Mouse (Mus musculus) urinary bladder, postnatal 36 days (tissue): ENCODE results near the gene 4930556J24Rik.
"Not testable (repeated sequence)": the region's sequence is repeated elsewhere in the genome, so short reads cannot be mapped to it uniquely, and the experiment has no call there.

Source experiments
- DNase-seq, 2 experiments: peaks; one replicate each; pipeline ENCODE4 v3.0.0; 2022; ENCODE audit warnings: low spot score in 2 of 2, mixed read lengths in 1 of 2

The 4930556J24Rik gene

DNA sequence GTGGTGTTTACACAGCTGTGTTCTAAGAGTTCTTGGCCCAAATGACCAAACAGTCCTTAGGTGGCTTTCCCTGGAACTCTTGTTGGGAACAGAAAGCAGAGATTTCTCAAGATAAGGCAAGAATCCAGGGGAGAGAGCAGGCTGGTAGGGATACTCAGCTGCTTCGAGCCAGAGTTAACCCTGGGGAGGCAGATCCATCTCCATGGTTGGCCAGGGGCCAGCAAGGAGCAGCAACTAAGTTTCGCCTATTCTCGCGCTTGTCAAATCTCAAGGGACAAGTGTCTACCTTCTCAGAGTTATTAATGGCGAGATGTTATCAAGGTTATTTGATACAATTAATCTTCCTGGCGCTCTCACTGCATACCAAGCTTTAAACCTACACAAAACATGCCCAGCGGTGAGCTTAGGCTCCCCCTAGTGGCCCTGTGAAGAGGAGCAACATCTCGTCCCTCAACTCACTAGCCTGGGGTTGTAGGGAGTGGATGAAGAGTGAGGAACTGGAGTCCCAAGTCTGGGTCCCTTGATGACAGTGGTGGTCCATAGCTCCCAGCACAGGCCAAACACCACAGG, 55.2 kb downstream of the 4930556J24Rik start:
- DNase-seq = peak; percentile 41 to 54

DNA sequence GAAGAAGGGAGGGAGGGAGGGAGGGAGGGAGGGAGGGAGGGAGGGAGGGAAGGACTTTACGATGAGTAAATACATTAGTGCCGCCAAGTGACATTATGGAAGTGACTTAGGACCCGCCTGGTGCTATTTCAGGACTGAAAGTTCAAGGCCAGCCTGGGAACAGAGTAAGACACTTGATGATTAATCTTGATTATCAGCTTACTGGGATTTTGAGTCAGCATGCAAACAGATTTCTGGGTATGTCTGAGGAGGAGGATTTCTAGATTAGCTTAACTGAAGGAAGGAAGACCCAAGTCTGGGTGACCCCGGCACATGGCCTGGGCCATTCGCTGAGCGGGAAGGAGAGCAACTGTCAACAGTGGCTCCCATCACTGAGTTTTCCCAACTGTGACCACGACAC, 56.1 kb downstream of the 4930556J24Rik start:
- no peak for DNase-seq

DNA sequence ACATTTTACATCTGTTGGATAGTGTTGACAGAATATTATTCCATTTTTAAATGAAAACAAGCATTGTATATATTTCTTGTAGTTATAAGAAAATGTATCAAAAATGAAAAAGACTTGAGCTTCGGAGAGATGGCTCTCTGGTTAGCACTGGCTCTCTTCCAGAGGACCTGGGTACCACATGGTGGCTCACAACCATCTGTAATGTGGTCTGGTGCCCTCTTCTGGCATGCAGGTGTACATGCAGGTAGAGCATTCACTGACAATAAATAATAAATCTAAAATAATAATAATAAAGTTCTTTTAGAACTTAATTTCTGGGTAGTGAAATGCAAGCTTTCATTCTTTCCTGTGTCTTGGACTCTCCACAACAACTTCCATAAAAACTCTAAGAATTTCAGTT, 57.8 kb downstream of the 4930556J24Rik start:
- DNase-seq = no peak

DNA sequence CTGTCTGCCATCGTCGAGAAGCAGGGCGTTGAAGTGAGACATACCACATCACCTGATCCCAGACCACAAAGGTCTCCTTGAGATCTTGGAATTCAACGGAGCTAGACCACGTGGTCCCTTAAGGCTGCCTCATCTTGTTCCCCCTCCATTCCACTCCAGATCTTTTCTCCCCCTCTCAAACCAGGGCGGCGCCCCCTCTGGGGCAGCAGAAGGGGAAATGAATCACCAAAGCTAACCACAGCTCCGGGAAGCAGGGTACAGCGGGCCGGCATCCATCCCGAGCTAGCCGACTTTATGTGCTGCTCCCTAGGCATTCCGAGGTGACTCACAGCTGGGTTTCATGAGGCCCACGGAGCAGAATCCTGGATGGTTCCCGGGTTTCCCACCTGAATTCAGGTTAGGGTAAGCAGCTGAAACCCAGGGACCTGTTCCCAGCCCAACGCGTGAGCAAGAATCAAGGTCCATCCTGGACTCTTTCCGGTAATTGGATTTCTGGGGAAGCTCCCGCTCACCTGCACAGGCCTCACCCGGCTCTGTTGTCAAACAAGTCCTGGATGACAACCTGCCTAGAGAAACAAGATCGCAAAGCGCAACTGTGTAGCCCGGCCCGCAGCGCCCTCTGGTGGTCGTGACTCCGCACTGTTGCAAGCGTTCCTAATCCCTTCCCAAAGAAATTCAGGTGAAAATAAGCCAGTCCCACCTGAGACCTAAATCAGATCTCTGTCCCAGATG, 62.3 kb downstream of the 4930556J24Rik start, which contains the start of gene Slc35e4:
TSS of gene Slc35e4 (minus strand) at position 556 of the 732 bp plus-strand sequence.
- DNase-seq = peak; percentile 70 to 83

DNA sequence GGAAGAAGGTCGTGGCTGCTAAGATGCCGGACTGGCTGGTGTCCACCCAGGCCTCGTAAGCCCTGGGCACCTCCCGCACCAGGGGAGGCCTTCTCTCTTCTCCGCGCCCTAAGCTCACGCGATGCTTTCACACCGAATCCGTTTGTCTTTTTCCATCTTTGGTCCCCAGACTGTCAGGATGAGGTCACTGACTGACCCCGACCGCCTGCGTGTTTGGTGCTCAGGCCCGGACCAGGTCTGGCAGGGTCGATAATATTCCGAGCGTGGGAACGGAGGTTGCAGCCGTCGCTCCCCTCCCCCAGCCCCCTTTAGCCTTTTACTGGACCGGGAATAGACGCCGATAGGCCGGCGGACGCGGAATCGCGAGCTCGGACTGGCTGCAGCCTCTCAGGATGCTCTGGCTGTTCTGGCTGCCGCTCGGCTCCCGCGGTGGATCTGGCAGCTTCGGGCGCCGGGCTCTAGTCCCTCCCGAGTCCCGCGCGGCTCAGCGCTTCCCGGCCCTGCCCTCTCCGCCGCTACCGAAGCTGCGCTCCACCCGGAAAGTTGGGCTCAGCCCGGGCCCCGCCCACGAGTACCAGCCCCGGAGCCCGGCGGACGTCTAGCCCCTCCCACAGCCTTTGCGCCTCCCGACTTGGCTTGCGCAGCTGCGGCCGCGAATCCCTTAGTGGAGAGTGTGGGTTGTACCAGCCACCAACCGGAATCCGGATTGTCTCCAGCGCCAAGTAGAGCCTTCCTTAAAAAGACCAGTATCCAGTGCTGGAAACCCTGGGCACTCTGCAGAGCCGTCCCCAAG, 63.1 kb downstream of the 4930556J24Rik start:
- DNase-seq = peak; percentile 90 to 95

DNA sequence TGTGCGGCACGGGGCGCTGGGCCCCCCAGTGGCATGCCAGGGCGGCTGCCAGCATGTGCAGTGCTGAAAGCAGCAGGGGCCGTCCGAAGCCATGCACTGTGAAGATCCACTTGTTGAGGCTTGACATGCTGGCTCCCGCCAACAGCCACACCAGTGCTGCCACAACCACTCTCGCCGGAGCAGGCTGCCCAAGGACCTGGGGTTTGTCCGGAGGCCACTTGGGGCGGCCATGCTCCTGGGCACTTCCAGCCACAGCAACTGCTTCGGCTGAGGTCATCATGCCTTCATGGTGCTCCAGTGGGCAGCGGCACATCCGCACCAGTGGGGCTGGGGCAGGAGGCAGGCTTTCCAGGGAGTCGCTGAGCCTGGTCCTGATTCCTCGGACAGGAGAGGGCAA, 63.7 kb downstream of the 4930556J24Rik start:
- DNase-seq = peak in 1 of 2 experiments; percentile 16

DNA sequence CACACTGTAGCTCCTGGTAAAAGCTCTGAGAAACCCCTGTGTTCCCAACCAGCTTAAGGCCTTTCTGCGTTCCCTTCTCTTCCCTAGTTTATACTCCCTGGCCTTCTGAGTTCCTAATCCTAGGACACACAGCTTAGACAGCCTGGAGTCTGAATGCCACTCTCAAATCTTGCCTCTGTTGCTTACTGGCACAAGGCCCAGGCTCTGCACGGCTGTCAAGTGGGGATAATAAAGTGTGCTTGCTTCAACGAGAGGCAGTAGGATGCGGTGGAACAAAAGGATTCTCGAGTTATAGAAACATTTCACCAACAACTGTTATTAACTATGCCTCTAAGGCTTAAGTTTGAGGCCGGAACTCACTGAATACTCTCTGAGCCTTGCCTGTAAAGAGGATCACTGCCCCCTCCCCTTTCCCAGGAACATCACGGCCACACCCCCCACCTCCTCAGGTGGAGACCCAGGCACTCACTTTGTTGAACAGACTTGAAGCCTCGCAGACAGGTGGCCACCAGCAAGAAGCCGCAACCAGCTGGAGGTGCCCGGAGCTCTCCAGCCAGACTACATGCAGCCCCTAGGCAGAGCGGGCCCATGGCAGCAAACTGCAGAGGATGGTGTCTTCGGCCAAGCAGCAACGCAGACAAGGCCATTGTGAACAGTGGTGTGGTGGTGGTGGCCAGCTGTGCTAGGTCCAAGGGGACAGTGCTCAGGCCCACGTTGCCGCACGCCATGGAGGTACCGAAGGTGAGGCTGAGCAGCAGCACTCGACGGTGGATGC, 64.3 kb downstream of the 4930556J24Rik start:
- no peak for DNase-seq

DNA sequence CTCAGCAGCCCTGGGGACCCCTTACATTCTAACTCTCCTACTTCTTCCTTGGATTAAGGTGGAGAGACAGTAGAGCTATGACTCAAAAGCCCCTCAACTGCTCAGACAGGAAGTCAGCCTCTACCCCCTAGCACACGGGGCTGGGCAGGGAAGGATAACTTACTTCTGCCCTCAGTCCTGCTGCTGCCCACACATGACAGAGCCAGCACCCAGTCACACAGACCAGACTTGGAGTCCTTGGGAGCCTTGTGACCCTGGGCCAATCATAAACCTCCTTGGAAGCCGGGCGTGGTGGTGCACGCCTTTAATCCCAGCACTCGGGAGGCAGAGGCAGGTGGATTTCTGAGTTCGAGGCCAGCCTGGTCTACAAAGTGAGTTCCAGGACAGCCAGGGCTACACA, 65.1 kb downstream of the 4930556J24Rik start:
- not testable (repeated sequence) for DNase-seq

DNA sequence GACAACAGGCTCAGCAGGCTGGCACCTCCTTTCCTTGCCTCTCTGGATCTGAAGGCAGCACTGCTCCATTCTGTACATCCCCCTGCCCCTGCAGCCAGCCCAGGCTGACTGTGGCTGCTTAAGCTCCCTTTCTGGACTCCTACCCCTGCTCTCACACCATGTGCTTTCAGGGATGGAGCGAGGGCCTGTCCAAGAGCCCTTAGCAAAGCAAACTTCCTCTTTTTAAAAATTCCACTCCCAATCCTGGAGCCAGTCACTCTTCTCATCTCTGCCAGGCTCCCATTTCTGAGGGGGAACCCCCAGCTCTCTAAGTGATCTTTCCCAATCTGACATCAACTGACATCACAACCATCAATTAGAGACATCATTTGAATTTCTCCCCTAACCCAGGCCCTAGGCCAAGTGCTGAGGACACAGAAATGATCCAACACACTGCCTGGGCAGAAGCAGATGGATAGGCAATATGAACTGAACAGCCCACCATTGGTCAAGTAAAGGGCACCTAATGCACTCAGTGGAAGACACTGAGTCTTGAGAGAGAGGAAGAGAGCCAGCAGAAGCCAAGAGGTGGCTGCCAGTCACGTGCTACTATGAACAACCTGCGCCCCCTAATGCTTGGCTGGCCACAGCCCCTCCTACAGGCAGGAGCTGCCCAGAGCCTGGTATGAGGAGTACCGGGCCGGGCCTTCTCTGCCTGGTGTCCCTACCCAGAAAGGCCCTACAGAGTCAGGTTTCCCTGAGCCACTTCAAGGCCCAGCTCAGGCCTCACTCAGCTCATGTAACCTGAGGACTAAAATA, 65.9 kb downstream of the 4930556J24Rik start:
- no peak for DNase-seq

DNA sequence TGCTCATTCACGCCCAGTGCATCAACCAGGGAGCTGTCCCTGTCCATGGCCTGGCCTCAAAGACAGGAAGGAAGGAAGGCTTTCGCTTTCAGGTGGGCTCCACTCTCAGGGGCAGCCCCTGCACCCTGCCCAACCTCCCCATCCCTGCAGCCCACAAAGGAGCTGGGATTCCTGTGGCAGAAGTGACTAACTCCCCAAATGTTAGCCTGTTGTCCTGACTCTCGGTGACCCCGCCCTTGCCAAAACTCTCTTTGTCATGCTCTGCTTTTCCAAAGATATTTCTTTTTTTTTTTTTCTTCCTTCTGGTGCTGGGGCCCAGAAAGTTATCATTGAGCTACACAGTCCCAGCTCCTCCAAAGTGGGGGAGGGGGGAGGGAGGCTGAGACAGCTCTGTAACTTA, 67.3 kb downstream of the 4930556J24Rik start:
- DNase-seq = no peak

DNA sequence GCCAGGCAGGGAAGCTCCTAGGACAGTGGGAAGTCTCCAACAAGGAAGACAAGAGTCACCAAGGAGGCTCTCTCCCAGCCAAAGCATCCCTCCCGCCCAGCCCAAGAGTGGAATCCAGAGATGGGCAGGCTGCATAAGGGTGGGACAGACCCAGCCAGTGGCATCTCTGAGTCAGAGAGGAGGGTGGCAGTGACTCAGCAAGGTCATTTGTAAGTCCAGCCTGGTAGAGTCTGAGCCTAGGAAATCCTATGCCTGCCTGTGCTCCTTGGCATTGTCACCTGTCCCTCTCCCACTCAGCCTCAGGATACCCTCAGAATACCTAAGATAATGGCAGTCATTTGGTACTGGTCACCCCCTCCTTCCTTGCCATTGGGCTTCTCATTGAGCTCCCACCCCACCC, 71.1 kb downstream of the 4930556J24Rik start:
- DNase-seq = no peak

DNA sequence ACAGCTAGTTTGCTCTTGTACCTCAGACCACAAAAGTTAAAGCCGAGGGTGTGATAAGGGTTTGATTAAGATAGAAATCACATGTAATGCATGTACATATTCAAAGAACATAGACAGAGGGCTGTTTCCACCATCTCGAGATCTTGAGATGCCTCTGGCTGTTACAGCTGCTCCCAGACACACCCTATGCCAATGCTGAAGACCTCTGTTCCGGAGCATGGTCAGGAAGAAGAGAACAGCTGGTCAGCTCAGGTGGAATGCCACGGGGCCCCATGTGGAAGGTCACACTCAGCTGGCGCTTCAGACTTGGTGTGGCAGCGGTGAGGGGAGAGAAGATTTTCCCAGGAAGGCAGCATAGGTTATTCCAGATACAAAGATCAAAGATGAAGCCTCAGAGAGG, 71.9 kb downstream of the 4930556J24Rik start:
- no peak for DNase-seq

DNA sequence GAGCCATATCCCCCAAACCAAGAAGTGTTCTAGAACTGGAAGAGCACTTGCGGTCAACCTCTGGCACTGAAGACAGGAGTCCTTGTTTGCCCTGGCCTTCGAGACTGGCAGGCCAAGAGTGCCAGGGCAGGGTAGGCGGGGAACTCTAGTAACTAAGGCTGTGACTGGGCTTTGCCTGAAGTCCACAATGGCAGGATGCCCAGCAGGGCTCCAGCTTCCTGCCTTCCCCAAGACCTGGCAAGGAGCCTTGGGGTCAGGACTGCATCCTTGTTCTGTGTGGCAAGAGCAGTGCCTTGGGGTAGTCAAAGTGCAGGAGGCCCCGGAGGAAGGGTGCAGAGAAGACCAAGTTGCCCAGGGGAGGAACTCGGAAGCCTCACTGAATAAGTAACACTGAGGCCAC, 73.5 kb downstream of the 4930556J24Rik start:
- DNase-seq = peak in 1 of 2 experiments; percentile 76

DNA sequence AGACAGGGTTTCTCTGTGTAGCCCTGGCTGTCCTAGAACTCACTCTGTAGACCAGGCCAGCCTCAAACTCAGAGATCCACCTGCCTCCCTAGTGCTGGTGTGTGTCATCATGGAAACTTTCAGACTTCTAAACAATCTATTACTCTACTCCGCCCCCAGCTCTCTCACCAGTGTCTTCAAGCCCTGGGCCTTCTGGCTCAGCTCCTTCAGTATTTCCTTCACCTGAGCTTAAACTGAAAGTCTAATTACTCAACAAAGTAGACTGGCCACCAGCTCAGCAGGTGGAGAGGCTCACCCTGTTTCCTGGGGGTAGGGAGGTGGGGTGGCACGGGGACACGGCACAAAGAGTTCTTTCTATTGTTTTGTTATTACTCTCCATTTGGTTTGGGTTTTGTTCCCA, 74.1 kb downstream of the 4930556J24Rik start:
- DNase-seq = no peak

DNA sequence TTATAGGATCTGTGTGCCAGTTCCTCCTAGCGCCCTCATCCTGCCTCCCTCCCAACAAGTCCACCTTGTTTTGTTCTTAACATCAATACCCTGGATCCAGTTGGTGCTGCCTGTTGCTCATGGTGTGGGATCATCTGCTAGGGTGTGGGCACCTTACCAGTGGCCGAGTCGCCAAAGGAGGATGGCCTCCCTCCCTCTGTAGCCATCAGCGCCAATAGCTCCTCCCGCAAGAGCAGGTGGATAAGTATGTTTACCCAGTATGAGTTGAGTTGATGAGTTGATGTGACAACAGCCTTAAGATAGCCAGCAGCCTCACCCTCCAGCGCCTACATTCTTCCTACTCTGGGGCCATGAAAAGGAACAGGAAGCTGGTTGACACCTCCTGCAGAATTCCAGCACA, 76.3 kb downstream of the 4930556J24Rik start:
- no peak for DNase-seq

DNA sequence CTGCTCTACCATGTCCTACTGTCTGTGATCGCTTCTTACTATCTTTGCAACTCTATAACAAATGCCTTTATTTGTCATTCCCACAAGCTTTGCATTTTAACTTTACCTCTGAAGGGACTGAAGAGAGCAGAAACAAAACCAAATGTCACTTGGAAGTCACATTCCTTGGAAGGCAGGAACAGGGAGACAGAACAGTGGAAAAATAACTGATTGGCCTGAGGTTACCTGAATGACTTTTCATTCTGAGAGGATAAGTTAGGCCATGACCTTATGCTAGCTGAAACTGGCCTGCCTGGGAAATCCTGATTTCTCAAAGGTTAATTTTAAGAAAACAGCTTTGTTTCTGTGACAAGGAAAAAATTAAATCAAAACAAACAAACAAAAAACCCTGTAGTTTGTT, 80.6 kb downstream of the 4930556J24Rik start:
- DNase-seq = no peak

DNA sequence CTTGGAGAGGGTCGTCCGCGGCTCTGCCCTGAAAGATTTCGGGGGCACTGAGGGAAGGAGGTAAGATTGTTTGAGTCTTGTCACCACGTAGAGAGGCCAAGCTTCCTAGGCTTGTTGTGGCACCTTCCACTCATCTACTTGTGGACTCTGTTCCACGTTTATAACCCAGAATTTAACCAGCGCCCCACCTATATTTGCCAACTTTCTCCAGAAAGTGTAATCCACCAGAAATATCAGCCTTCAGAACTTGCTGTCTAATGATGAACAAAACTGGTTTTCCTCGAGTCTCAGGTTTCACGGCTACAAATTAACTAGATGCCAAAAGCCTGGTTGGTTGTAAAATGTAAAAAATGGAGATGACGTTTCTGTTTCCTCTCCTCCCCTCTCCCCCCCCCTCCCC, 81.1 kb downstream of the 4930556J24Rik start:
- peak in 1 of 2 experiments; percentile 33 for DNase-seq

DNA sequence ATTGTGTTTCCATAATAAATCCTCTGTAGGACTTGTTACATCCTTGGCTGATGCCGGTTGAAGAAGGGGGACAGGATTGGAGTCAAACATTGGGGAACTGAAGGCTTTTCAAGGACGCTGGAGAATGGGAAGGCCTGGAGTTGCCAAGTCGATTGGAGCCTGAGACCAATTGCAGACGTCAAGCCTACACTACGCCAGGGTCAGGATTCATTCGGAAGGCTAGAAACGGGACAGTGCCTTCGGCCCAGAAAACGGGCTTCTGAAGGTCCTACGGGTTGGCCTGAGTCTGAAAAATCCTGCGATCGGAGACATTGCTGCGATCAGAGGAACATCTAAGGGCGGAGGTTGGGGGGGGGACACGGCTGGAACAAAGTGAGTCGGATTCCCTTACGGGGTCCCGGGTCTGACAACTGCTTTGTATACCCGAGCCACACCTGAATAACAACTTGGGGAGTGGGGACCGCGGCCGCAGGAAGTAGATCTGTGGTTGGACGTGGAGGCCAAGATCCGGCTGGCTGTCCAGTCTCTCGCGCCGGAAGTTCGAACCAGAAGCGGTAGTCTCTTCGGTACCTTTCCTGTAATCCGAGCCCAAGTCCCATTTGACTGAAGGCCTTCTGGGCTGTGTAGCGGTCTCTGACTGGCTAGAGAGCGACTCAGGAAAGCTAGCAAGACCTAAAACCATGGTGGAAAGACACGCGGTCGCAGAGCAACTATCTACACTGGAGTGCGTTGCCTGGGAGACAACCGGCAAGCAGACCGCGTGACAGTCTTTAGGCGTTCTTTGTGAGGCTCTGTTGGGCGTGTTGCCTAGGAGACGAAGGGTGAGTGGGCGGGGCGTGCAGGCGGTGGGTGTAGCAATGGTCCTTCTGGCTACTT, 81.9 kb downstream of the 4930556J24Rik start, which contains the start of the genes 4921536K21Rik and Dusp18:
TSS of gene 4921536K21Rik (minus strand) at position 693 of the 876 bp plus-strand sequence.
TSS of gene Dusp18 (plus strand) at position 835 of the 876 bp plus-strand sequence.
- peak; percentile 88 to 91 for DNase-seq

DNA sequence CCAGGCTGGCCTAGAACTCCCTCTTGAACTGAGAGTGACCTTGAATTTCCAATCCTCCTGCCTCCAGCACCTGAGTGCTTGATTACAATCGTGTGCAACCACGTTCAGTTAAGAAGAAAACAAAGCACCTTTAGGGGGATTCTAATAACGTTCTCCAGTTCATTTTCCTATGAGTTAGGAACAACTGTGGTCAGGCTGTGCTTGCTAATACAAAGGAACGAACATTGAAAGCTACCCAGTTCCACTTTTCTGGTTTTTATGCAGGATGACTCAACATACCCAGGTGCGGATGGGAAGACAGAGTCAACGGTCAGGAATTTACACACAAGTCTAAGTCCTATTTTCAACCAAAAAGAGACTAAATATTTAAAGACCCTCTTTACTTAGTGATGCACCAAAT, 82.6 kb downstream of the 4930556J24Rik start:
- no peak for DNase-seq
